Mouse (Mus musculus) heart, postnatal 0 days (tissue): ENCODE data around the gene Rabgap1l.

Source experiments
- CTCF ChIP-seq: IDR thresholded peaks from 2 replicates; pipeline ENCODE4 v1.5.1; 2016; ENCODE audit warnings: antibody characterized with exemption, control low read depth, low read depth
- EP300 ChIP-seq: IDR thresholded peaks from 2 replicates; pipeline ENCODE4 v1.6.1; 2016; ENCODE audit warnings: antibody characterized with exemption, low read depth

DNA sequence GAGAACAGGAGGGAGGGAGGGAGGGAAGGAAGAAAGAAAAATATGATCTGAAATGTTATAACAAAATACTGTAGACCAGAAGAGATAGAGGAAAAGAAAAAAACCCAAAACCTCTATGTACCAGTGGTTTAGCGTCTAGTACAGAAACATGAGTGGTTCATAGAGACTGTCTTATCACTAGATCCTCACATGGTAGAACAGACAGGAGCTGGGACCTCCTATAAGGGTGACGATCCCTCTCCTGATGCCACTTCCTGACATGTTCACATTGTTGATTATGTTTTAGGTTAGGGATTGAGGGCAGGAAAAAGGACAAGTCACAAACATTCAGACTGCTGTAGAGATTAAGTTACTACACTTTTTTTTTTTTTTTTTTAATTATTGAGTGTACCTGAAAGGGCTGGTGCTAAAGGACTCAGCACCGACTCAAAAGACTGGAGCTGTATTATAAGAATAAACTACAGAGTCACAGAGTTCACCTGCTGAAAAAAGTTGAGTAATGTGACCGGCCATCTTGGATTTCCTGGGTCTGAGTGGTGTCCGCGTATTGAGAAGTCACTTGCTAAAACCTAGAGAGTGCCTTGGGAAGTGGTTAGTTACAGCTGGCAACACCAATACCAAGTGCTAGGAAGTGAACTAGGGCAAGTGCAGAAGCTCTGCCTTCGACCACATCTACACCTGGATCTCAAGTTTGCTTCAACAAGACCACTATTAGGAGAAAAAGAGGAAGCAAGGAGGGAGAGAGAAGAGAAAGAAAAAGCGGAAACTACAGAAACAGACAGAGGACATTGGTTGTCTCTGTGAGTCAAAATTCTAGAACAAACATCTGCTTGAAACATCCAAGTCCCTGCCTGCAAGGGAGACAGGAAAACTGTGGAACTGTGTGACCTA is 37.8 kb upstream of the Rabgap1l start:
- TF ChIP-seq CTCF, result no peak
- TF ChIP-seq EP300, result no peak
